Mouse (Mus musculus) E14TG2a.4 (cell line): ENCODE measurements around the gene Rp9.

Experiments
- H3K27me3 ChIP-seq: 2 replicates; pipeline ENCODE4 v1.6.1; 2014; ENCODE audit warnings: low read length, control low read depth; ENCODE audit not compliant: insufficient read depth
- H3K36me3 ChIP-seq: 2 replicates; pipeline ENCODE4 v1.6.1; 2014; ENCODE audit warnings: low read length, control low read depth; ENCODE audit not compliant: insufficient read depth
- H3K4me1 ChIP-seq: replicated peaks from 2 replicates; pipeline ENCODE4 v1.6.1; 2014; ENCODE audit warnings: low read depth, low read length, control low read depth
- H3K4me3 ChIP-seq: replicated peaks from 2 replicates; pipeline ENCODE4 v1.5.1; 2014; ENCODE audit warnings: mild to moderate bottlenecking, low read length
- H3K9me3 ChIP-seq: 2 replicates; pipeline ENCODE4 v1.6.1; 2014; ENCODE audit warnings: low read length, control low read depth
- CTCF ChIP-seq: conservative IDR thresholded peaks from 2 replicates; pipeline ENCODE4 v1.5.1; 2014; ENCODE audit warnings: low read length
- NANOG ChIP-seq: IDR thresholded peaks from 2 replicates; pipeline ENCODE4 v1.6.1; 2014; ENCODE audit warnings: borderline replicate concordance, low read length, mixed read lengths
- POU5F1 ChIP-seq: IDR thresholded peaks from 2 replicates; pipeline ENCODE4 v1.6.1; 2014; ENCODE audit warnings: low read length, borderline replicate concordance

Rp9 gene

GRCm38 (mm10) chr9:22385890-22386289, 83.7 kb downstream of the Rp9 start:
- Histone ChIP-seq H3K4me1 (peaks cover 73% of the 10 kb centered on the region), H3K9me3 (no peaks in the 10 kb centered on the region), H3K4me3 (peak overlapping the region; percentile 98; the same call in 1 of the 2 replicates), H3K27me3 (no peaks in the 10 kb centered on the region), H3K36me3 (peaks cover 51% of the 10 kb centered on the region)
- TF ChIP-seq POU5F1: no peak
- no peak for TF ChIP-seq CTCF
- TF ChIP-seq NANOG: no peak

DNA sequence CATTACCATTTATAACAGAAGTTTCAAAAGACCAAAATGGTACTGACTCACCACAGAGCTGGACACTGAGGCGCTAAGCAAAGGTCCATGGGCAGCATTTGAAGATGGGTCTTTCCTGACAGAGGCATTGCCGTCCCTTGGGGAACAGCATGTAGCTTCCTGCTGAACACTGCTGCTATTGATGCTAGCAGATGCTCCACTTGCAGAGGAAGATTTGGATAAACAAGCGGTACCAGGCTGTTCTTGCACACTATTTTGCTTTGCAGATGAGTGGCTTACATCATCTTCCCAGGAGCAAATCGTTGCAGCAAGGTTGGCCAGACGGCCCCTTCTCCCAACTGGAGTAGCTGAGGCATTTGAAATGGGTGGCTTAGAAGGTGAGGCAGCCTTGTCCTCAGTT, 93.5 kb downstream of the Rp9 start:
- no peaks in the 10 kb centered on the region for H3K9me3 ChIP-seq
- H3K27me3 ChIP-seq: no peaks in the 10 kb centered on the region
- H3K4me1 ChIP-seq: peaks cover 32% of the 10 kb centered on the region
- TF ChIP-seq NANOG (no peak), POU5F1 (no peak), CTCF (no peak)
- no peak overlapping the region for H3K4me3 ChIP-seq
- H3K36me3 ChIP-seq: peaks cover 93% of the 10 kb centered on the region

- Histone ChIP-seq H3K27me3 (no peaks in the 10 kb centered on the region), H3K36me3 (peaks cover 92% of the 10 kb centered on the region), H3K4me1 (peaks cover 23% of the 10 kb centered on the region), H3K9me3 (no peaks in the 10 kb centered on the region), H3K4me3 (no peak overlapping the region)
- no peak for TF ChIP-seq POU5F1
- TF ChIP-seq CTCF: peak; percentile 44
- no peak for TF ChIP-seq NANOG
Observed at GRCm38 (mm10) chr9:22372760-22373159, 96.8 kb downstream of the Rp9 start.

GRCm38 (mm10) chr9:22368030-22368429, 101.5 kb downstream of the Rp9 start:
- H3K4me1 ChIP-seq: peaks cover 41% of the 10 kb centered on the region
- H3K36me3 ChIP-seq: peaks cover 96% of the 10 kb centered on the region
- no peak overlapping the region for H3K4me3 ChIP-seq
- no peaks in the 10 kb centered on the region for H3K9me3 ChIP-seq
- TF ChIP-seq POU5F1 (no peak), NANOG (no peak)
- H3K27me3 ChIP-seq: no peaks in the 10 kb centered on the region

DNA sequence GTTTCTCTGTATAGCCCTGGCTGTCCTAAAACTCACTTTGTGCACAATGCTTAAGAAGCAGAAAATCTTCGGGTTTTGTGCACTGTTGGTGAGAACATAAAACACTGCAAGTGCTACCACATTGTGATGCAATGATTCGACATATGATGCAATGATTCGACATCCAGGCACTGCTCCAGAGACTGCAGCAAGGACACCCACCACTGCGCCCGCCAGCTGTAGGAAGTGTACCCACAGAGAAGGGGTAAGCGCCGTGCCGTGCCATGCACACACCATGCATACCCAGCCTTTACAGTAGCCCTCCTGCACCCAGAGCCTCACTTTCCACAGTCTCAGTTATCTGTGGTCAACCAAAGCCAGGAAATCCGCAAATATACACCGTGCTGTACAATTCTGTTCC, 102.9 kb downstream of the Rp9 start:
- Histone ChIP-seq H3K9me3 (no peaks in the 10 kb centered on the region), H3K36me3 (peaks cover 96% of the 10 kb centered on the region), H3K4me3 (no peak overlapping the region), H3K4me1 (peaks cover 41% of the 10 kb centered on the region), H3K27me3 (no peaks in the 10 kb centered on the region)
- TF ChIP-seq NANOG (no peak), CTCF (no peak), POU5F1 (no peak)

- Histone ChIP-seq H3K27me3 (no peaks in the 10 kb centered on the region), H3K4me1 (peaks cover 39% of the 10 kb centered on the region), H3K4me3 (no peak overlapping the region), H3K9me3 (no peaks in the 10 kb centered on the region), H3K36me3 (peaks cover 96% of the 10 kb centered on the region)
- TF ChIP-seq NANOG: no peak
- TF ChIP-seq CTCF: no peak
- TF ChIP-seq POU5F1: no peak
Observed at GRCm38 (mm10) chr9:22366221-22366620, 103.3 kb downstream of the Rp9 start.
